Mouse (Mus musculus) embryonic facial prominence, embryonic 15.5 days (tissue): Measurements from ENCODE around the gene Chil1. TPM values are rescaled to one million over a fixed set of nuclear protein-coding genes. Genes with fewer than 3 reads are reported as not detected.
A peak's percentile ranks its signal among the peaks of the same experiment; 100 is the strongest.

Experiments
- ATAC-seq: fragments of 200-750 bp; cut with Nextera tagmentation; 2 replicates; pipeline ENCODE4 v1.8.0; 2017; ENCODE audit warnings: low read depth, moderate TSS enrichment; ENCODE audit not compliant: insufficient number of reproducible peaks, low FRiP score, low TSS enrichment
- H3K27ac ChIP-seq: fragments of 300-500 bp; sonication (generic); replicated peaks from 2 replicates; pipeline ENCODE4 v1.5.1; 2015; ENCODE audit warnings: mild to moderate bottlenecking, inconsistent platforms
- H3K27me3 ChIP-seq: fragments of 300-500 bp; sonication (generic); 2 replicates; pipeline ENCODE4 v1.6.1; 2015; ENCODE audit warnings: inconsistent platforms
- H3K36me3 ChIP-seq: fragments of 300-500 bp; sonication (generic); 2 replicates; pipeline ENCODE4 v1.6.1; 2015; ENCODE audit warnings: mild to moderate bottlenecking, inconsistent platforms
- H3K4me1 ChIP-seq: fragments of 300-500 bp; sonication (generic); 2 replicates; pipeline ENCODE4 v1.6.1; 2015; ENCODE audit warnings: inconsistent platforms
- H3K4me2 ChIP-seq: fragments of 300-500 bp; sonication (generic); replicated peaks from 2 replicates; pipeline ENCODE4 v1.6.1; 2015; ENCODE audit warnings: mild to moderate bottlenecking, inconsistent platforms
- H3K4me3 ChIP-seq: fragments of 300-500 bp; sonication (generic); replicated peaks from 2 replicates; pipeline ENCODE4 v1.5.1; 2015; ENCODE audit warnings: mild to moderate bottlenecking, inconsistent platforms
- H3K9ac ChIP-seq: fragments of 300-500 bp; sonication (generic); 2 replicates; pipeline ENCODE4 v1.6.1; 2015; ENCODE audit warnings: inconsistent platforms
- H3K9me3 ChIP-seq: fragments of 300-500 bp; sonication (generic); replicated peaks from 2 replicates; pipeline ENCODE4 v1.6.1; 2016; ENCODE audit warnings: inconsistent platforms
- WGBS: fragments of 180-500 bp; shearing (Covaris S2); methylation state at CpG from one replicate; pipeline ENCODE4 v1.1.7; 2015; 5-methylcytosine and 5-hydroxymethylcytosine counted together
- polyA plus RNA-seq: library from polyadenylated mRNA; unstranded; fragments of >200 nt; fragmentation: Nextera tagmentation; extraction: Ambion mirVana; gene quantifications from 2 replicates; pipeline ENCODE4 v1.2.1, GENCODE M21; 2015

Gene Chil1
- polyA plus RNA-seq, 1 experiment from 2014 or later = 22.8 TPM

DNA sequence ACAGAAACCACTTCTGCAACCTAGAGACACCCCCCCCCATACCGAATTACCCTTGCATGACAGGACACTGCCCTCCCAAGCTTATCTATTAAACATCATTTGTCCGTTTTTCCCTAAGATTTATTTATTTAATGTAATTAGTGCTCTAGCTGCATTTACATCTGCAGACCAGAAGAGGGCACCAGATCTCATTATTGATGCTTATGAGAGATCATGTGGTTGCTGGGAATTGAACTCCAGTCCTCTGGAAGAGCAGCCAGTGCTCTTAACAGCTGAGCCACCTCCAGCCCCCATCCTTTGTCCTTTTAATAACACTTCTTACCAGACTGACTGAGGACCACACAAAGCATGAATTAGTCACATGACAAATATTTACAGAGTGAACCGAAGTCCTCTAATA, 27.3 kb upstream of the Chil1 start:
- Histone ChIP-seq H3K27ac (no peak overlapping the region), H3K27me3 (no peaks in the 10 kb centered on the region), H3K36me3 (no peaks in the 10 kb centered on the region), H3K9ac (no peak overlapping the region), H3K9me3 (no peaks in the 10 kb centered on the region), H3K4me3 (no peak overlapping the region), H3K4me1 (no peaks in the 10 kb centered on the region), H3K4me2 (no peak overlapping the region)
- ATAC-seq = no peak
- WGBS = 56% methylated on average over 3 of the region's 3 CpGs

DNA sequence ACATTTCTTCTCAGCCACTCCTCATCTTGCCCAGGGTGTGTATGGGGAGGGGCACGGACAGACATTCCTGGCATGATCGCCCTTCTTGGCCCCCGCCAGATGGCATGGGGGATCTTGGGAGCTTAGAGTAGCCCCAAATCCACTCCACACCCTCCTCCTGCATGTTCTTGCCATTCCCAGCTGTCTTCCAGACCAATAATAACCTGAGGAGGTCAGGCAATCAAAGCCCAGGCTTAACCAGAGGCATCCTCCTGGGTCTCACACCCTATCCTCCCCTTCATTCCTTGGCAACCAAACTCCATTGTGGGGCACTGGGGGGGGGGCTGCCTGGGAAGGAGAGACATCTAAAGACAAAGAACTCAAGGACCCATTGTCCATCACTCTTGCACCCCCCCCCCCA, 21.6 kb upstream of the Chil1 start:
- Histone ChIP-seq H3K27me3 (no peaks in the 10 kb centered on the region), H3K9ac (no peak overlapping the region), H3K9me3 (no peaks in the 10 kb centered on the region), H3K4me3 (no peak overlapping the region), H3K27ac (no peak overlapping the region), H3K4me1 (no peaks in the 10 kb centered on the region; the same call in 1 of the 2 replicates), H3K4me2 (no peak overlapping the region), H3K36me3 (no peaks in the 10 kb centered on the region)
- ATAC-seq = 0 out of 2 replicates have a peak, but pooled peaks have one; percentile 39
- 71% methylated on average over 3 of the region's 3 CpGs for WGBS

DNA sequence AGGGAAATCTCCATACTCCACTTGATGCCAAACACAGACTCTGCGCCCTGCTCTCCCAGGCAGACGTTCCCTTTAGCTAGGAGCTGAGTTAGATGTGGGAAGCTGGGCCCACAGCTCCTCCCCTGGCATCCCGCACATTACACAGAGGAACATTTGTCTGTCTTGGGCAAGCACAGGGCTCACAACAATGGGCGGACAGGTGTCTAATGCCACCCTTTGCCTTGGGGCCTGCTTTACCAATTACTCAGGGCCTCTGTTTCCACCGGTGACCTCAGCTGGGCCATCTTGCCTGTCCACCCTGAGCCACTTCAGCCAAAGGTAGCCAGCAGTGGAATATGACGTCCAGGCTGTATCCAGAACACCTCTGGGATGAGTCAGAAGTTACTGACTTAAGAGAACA, 20.6 kb upstream of the Chil1 start:
- Histone ChIP-seq H3K27me3 (no peaks in the 10 kb centered on the region), H3K9ac (no peak overlapping the region), H3K27ac (no peak overlapping the region), H3K4me3 (no peak overlapping the region), H3K9me3 (no peaks in the 10 kb centered on the region), H3K4me2 (no peak overlapping the region), H3K36me3 (no peaks in the 10 kb centered on the region), H3K4me1 (no peaks in the 10 kb centered on the region; the same call in 1 of the 2 replicates)
- no peak for ATAC-seq
- WGBS = 67% methylated on average over 6 of the region's 6 CpGs

DNA sequence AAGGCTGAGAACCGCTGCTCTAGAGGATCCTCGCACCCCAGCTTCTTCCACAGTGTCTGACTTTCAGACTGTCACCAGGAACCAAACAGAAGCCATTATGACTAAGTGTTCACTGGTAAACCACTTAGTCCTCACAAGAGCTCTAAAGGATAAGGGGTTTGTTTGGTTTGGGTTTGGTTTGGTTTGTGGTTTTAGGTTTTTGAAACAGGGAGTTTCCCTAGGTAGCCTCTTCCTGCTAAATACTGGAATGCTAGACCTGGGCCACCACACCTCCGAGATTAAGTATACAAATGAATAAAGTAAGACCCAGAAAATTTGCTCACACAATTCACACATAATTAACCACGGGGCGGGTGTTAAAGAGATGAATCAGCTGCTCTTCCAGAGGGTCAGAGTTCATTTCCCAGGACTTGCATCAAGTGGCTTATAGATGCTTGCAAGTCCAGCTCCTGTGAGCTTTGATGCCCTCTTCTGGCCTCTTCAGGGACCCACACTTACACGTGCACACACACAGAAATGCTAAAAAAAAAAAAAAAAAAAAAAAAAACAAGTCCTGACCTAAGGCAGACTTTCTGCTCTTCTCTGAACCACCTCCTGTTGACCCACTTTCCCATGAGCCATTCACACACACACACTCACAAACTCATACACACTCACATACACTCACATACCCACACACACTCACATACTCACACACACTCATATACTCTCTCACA, 19.3 kb upstream of the Chil1 start:
- Histone ChIP-seq H3K9me3 (no peaks in the 10 kb centered on the region), H3K36me3 (no peaks in the 10 kb centered on the region), H3K4me3 (no peak overlapping the region), H3K27ac (no peak overlapping the region), H3K9ac (no peak overlapping the region), H3K4me2 (no peak overlapping the region), H3K27me3 (no peaks in the 10 kb centered on the region), H3K4me1 (no peaks in the 10 kb centered on the region; the same call in 1 of the 2 replicates)
- ATAC-seq = no peak
- 63% methylated on average over 6 of the region's 6 CpGs for WGBS

DNA sequence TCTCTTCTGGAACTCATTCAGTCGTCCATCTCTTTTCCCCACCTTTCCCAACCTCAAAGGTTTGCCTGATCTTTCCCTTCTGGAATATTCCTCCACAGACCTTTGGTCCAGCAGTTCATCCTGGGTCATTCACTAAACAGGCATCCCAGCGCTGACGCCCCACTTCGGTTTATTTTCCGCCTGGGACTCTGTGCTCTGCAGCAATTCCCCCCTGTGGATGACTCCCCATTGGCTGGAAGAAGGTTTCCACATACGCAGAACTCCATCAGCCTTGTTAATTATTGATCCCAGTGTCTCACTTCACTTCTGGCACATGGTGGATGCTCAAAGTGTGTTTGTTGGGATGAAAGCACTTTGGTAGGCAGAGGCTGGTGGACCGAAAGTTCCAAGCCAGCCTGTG, 18.5 kb upstream of the Chil1 start:
- Histone ChIP-seq H3K9ac (no peak overlapping the region), H3K27ac (no peak overlapping the region), H3K4me2 (no peak overlapping the region), H3K4me1 (no peaks in the 10 kb centered on the region; the same call in 1 of the 2 replicates), H3K4me3 (no peak overlapping the region), H3K27me3 (no peaks in the 10 kb centered on the region), H3K36me3 (no peaks in the 10 kb centered on the region), H3K9me3 (no peaks in the 10 kb centered on the region)
- 90% methylated on average over 7 of the region's 7 CpGs for WGBS
- no peak for ATAC-seq

DNA sequence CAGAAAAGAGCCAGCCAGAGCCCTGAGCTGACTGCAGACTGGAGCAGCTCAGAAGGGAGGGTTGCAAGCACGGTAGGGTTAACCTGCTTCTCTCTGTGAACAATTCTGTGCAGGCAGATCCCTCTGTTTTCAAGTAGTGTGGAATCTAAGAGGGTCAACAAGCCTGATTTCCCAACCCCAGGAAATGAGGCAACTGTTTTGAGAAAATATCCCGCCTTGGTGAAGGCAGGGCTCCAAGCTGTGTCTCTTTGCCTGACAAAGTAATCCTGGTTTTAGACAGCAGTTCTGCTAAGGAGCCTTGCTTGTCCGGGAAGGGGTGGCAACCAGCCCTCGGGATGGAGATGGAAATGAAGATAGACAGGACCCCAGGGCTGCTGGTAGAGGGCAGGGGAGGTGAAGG, 17.5 kb upstream of the Chil1 start:
- H3K27ac ChIP-seq = no peak overlapping the region

DNA sequence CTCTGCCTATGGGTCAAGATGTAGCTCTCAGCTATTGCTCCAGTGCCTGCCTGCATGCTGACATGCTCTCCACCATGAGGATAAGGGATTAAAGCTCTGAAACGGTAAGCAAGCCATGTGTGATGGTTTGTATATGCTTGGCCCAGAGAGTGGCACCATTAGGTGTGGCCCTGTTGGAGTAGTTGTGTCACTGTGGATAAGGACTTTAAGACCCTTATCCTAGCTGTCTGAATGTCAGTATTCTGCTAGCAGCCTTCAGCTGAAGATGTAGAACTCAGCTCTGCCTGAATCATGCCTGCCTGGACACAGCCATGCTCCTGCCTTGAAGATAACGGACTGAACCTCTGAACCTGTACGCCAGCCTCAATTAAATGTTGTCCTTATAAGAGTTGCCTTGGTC, 15.4 kb upstream of the Chil1 start:
- no peak overlapping the region for H3K4me2 ChIP-seq
- no peak for ATAC-seq
- no peaks in the 10 kb centered on the region for H3K4me1 ChIP-seq
- H3K9me3 ChIP-seq = no peaks in the 10 kb centered on the region
- H3K27ac ChIP-seq = no peak overlapping the region
- H3K36me3 ChIP-seq = no peaks in the 10 kb centered on the region
- H3K27me3 ChIP-seq = no peaks in the 10 kb centered on the region
- H3K9ac ChIP-seq = no peak overlapping the region
- 92% methylated on average over 3 of the region's 3 CpGs for WGBS
- no peak overlapping the region for H3K4me3 ChIP-seq

More for the DNA sequence above, 17.5 kb upstream of the Chil1 start:
- H3K4me2 ChIP-seq = no peak overlapping the region
- no peaks in the 10 kb centered on the region; the same call in 1 of the 2 replicates for H3K4me1 ChIP-seq
- no peak overlapping the region for H3K9ac ChIP-seq
- H3K36me3 ChIP-seq = no peaks in the 10 kb centered on the region
- H3K9me3 ChIP-seq = no peaks in the 10 kb centered on the region
- WGBS = 48% methylated on average over 4 of the region's 4 CpGs
- H3K4me3 ChIP-seq = no peak overlapping the region
- H3K27me3 ChIP-seq = no peaks in the 10 kb centered on the region
- no peak for ATAC-seq

DNA sequence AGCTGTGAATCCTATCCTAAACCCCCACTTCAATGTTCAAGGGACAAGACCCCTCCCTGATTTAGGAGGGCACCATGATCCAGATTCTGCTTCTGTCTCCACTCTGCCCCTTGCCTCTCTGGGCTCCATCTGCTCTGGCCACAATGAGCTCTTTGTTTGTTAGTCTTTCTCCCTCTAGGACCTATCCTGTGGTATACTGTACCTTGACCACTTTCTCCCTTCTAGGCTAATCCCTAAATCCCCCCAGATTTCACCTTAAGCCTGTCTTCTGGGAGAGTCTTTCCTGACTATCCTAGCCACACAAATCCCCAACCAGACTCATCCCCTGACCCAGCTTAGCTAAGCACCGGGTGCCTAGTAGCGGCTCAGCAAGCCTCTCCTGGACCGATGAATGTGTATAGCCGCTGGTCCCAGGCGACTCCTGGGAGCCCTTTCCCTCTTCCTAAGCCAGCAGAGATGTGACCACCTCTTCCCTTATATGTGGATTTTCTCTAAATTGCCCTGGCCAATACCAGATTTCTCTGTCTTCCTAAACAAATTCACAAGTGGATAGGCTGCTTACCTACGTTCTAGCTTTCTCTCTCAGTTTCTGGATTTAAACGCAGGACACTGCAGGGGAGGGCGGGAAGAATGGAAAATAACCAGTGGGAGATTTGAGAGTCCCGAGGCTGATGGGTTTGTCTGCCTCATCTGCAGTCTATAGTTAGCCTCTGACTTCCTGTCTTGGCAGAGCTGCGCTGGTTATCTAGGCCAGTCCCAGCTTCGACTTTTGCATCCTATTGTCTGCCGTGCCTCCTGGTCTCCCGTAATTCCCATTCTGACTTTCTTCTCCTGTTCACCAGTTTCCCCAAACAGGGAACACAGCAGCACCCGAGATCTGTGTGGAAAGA, 14.3 kb upstream of the Chil1 start:
- Histone ChIP-seq H3K4me1 (no peaks in the 10 kb centered on the region), H3K9ac (no peak overlapping the region), H3K36me3 (no peaks in the 10 kb centered on the region), H3K4me2 (no peak overlapping the region), H3K4me3 (no peak overlapping the region), H3K27me3 (no peaks in the 10 kb centered on the region), H3K9me3 (no peaks in the 10 kb centered on the region), H3K27ac (no peak overlapping the region)
- ATAC-seq = no peak
- WGBS = 42% methylated on average over 14 of the region's 14 CpGs

DNA sequence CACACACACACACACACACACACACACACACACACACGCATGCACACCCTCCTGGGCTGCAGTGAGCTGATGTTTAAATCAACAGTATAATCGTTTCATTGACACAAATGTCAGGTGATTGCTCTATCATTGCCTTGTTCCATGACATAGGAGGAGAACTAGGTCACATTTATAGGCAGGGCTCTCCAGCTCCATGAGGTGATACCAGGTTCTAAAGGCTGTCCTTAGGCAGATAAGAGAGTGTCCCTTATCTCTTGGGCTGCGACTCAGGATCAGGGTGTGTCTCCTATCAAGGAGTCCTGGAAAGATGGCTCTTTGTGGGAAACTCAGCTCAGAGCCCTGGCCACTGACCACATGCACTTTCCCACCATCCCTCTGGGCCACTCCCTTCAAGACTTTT, 13.4 kb upstream of the Chil1 start:
- Histone ChIP-seq H3K4me1 (no peaks in the 10 kb centered on the region), H3K27me3 (no peaks in the 10 kb centered on the region), H3K4me3 (no peak overlapping the region), H3K9ac (no peak overlapping the region), H3K4me2 (no peak overlapping the region), H3K9me3 (no peaks in the 10 kb centered on the region), H3K27ac (no peak overlapping the region), H3K36me3 (no peaks in the 10 kb centered on the region)
- WGBS = 83% methylated on average over 3 of the region's 3 CpGs
- ATAC-seq = no peak

DNA sequence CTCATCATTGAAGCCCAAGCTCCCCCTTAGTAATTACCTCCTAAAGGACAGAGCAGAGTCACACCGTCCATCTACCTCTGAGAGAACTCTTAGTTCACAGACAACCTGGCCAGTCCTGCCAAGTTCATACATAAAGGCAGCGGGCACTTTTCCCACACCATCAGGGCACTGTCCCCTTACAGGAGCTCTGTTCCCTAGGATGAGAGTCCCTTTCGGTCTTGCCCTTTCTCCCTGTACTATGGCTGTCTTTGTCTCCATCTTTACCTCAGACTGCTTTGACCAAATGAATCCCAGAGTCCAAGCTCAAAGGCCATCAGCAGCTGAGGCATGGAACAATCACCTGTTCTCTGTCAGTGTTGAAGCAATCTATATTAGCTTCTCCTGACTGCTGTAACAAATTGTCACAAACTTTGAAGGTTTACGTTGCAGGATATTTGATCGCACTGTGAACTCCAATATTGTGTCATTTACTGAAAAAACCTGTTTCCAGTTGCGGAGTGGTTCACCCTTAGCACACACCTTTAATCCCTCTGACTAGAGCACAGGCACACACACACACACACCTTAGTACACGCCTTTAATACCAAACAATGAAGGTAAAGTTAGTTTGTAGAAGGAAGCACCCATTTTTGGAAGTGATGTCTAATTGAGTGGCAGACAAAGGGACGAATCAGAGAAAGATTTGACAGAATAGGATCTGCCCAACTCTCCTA, 12.8 kb upstream of the Chil1 start:
- Histone ChIP-seq H3K9me3 (no peaks in the 10 kb centered on the region), H3K27ac (no peak overlapping the region), H3K9ac (no peak overlapping the region), H3K4me2 (no peak overlapping the region), H3K4me3 (no peak overlapping the region), H3K27me3 (no peaks in the 10 kb centered on the region), H3K4me1 (no peaks in the 10 kb centered on the region), H3K36me3 (no peaks in the 10 kb centered on the region)
- 83% methylated on average over 8 of the region's 8 CpGs for WGBS
- no peak for ATAC-seq

DNA sequence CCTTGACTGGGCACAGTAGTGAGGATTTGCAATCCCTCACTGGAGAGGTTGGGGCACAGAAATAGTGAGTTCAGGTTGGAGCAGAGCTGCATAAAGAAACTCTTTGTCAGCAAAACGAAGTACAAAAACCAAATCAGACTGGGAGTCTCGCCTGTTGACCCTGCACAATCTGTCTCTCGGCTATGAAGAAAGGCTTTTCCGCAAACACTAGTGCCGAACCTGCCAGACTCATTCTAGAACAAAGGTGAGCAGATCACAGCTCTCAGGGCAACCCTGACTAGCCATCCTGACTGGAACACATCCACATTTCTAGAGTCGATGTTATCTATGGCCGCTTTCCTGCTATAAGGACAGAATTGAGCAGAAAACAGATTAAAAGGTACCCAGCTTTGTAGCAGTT, 8.9 kb upstream of the Chil1 start:
- Histone ChIP-seq H3K9me3 (no peaks in the 10 kb centered on the region), H3K36me3 (no peaks in the 10 kb centered on the region), H3K27me3 (no peaks in the 10 kb centered on the region), H3K4me1 (0 out of 2 replicates have a peak, but pooled peaks cover 3% of the 10 kb centered on the region), H3K4me3 (no peak overlapping the region), H3K27ac (no peak overlapping the region), H3K4me2 (no peak overlapping the region), H3K9ac (no peak overlapping the region)
- no peak for ATAC-seq
- WGBS = 54% methylated on average over 7 of the region's 7 CpGs
